Mouse (Mus musculus) hindbrain, embryonic 16.5 days (tissue): ENCODE results near the gene Gpd1l. TPM values are rescaled to one million over a fixed set of nuclear protein-coding genes. Genes with fewer than 3 reads are reported as not detected.

Experiments used
- ATAC-seq: fragments of 200-750 bp; cut with Nextera tagmentation; 2 replicates; pipeline ENCODE4 v1.8.0; 2017; ENCODE audit warnings: moderate TSS enrichment, moderate library complexity
- H3K27ac ChIP-seq: fragments of 300-500 bp; sonication (generic); 2 replicates; pipeline ENCODE4 v1.5.1; 2014; ENCODE audit warnings: low read depth, mild to moderate bottlenecking, control low read depth, low read length, moderate library complexity
- H3K27me3 ChIP-seq: fragments of 300-500 bp; sonication (generic); replicated peaks from 2 replicates; pipeline ENCODE4 v1.6.1; 2014; ENCODE audit warnings: low read length; ENCODE audit not compliant: control insufficient read depth, insufficient read depth
- H3K36me3 ChIP-seq: fragments of 300-500 bp; sonication (generic); 2 replicates; pipeline ENCODE4 v1.6.1; 2014; ENCODE audit warnings: mild to moderate bottlenecking, low read length, moderate library complexity, mixed read lengths; ENCODE audit not compliant: control insufficient read depth, insufficient read depth
- H3K4me1 ChIP-seq: fragments of 300-500 bp; sonication (generic); 2 replicates; pipeline ENCODE4 v1.6.1; 2014; ENCODE audit warnings: low read depth, low read length; ENCODE audit not compliant: control insufficient read depth, insufficient read depth
- H3K4me2 ChIP-seq: fragments of 300-500 bp; sonication (generic); 2 replicates; pipeline ENCODE4 v1.6.1; 2014; ENCODE audit warnings: mild to moderate bottlenecking, low read length, control low read depth, moderate library complexity
- H3K4me3 ChIP-seq: fragments of 300-500 bp; sonication (generic); 2 replicates; pipeline ENCODE4 v1.5.1; 2014; ENCODE audit warnings: mild to moderate bottlenecking, low read length, control low read depth, moderate library complexity
- H3K9ac ChIP-seq: fragments of 300-500 bp; sonication (generic); 2 replicates; pipeline ENCODE4 v1.6.1; 2014; ENCODE audit warnings: low read depth, mild to moderate bottlenecking, control low read depth, low read length, moderate library complexity
- H3K9me3 ChIP-seq: fragments of 300-500 bp; sonication (generic); 2 replicates; pipeline ENCODE4 v1.6.1; 2014; ENCODE audit warnings: mild to moderate bottlenecking, low read length, moderate library complexity; ENCODE audit not compliant: control insufficient read depth
- WGBS: fragments of 180-500 bp; shearing (Covaris S2); extraction: QIAGEN DNeasy Blood & Tissue Kit; methylation state at CpG from one replicate; pipeline ENCODE4 v1.1.7; 2014; 5-methylcytosine and 5-hydroxymethylcytosine counted together
- polyA plus RNA-seq: library from polyadenylated mRNA; unstranded; fragments of >200 nt; fragmentation: Nextera tagmentation; extraction: Ambion mirVana; gene quantifications from 2 replicates; pipeline ENCODE4 v1.2.1, GENCODE M21; 2015

Gpd1l gene
- polyA plus RNA-seq, 1 experiment from 2014 or later, result 41.4 TPM

GRCm38 (mm10) chr9:114960043-114960789, 26.4 kb upstream of the Gpd1l start:
- no peak for ATAC-seq
- Histone ChIP-seq H3K27ac (no peak overlapping the region), H3K9me3 (peaks cover 5% of the 10 kb centered on the region; the same call in 1 of the 2 replicates), H3K9ac (no peak overlapping the region), H3K27me3 (no peaks in the 10 kb centered on the region), H3K4me3 (no peak overlapping the region), H3K4me1 (no peaks in the 10 kb centered on the region), H3K4me2 (no peak overlapping the region), H3K36me3 (no peaks in the 10 kb centered on the region)
- 88% methylated on average over 4 of the region's 4 CpGs for WGBS

GRCm38 (mm10) chr9:114956945-114957344, 23.2 kb upstream of the Gpd1l start:
- no peak overlapping the region for H3K27ac ChIP-seq
- H3K27me3 ChIP-seq, result no peaks in the 10 kb centered on the region
- H3K4me1 ChIP-seq, result no peaks in the 10 kb centered on the region
- no peak overlapping the region for H3K4me2 ChIP-seq
- no peak overlapping the region for H3K9ac ChIP-seq
- ATAC-seq, result no peak; the same call in 1 of the 2 replicates
- 44% methylated on average over 5 of the region's 5 CpGs for WGBS
- H3K9me3 ChIP-seq, result peaks cover under 1% of the 10 kb centered on the region; the same call in 1 of the 2 replicates
- no peak overlapping the region for H3K4me3 ChIP-seq
- H3K36me3 ChIP-seq, result no peaks in the 10 kb centered on the region

- ATAC-seq, result no peak
- Histone ChIP-seq H3K9ac (no peak overlapping the region), H3K4me3 (no peak overlapping the region), H3K36me3 (no peaks in the 10 kb centered on the region), H3K4me1 (no peaks in the 10 kb centered on the region), H3K27me3 (no peaks in the 10 kb centered on the region), H3K4me2 (no peak overlapping the region), H3K27ac (no peak overlapping the region), H3K9me3 (no peaks in the 10 kb centered on the region)
- 91% methylated on average over 11 of the region's 11 CpGs for WGBS
Measured at GRCm38 (mm10) chr9:114955340-114955739, 21.6 kb upstream of the Gpd1l start.

GRCm38 (mm10) chr9:114952866-114953265, 19.1 kb upstream of the Gpd1l start:
- H3K4me1 ChIP-seq, result no peaks in the 10 kb centered on the region
- WGBS, result 29% methylated on average over 1 of the region's 1 CpGs
- H3K9me3 ChIP-seq, result no peaks in the 10 kb centered on the region
- ATAC-seq, result no peak
- no peak overlapping the region for H3K9ac ChIP-seq
- no peak overlapping the region for H3K4me2 ChIP-seq
- H3K4me3 ChIP-seq, result no peak overlapping the region
- no peaks in the 10 kb centered on the region for H3K36me3 ChIP-seq
- H3K27ac ChIP-seq, result no peak overlapping the region
- H3K27me3 ChIP-seq, result no peaks in the 10 kb centered on the region

GRCm38 (mm10) chr9:114948395-114948794, 14.6 kb upstream of the Gpd1l start:
- Histone ChIP-seq H3K4me3 (no peak overlapping the region), H3K4me2 (no peak overlapping the region), H3K4me1 (no peaks in the 10 kb centered on the region), H3K27ac (no peak overlapping the region), H3K36me3 (no peaks in the 10 kb centered on the region), H3K9ac (no peak overlapping the region), H3K27me3 (no peaks in the 10 kb centered on the region), H3K9me3 (no peaks in the 10 kb centered on the region)
- WGBS, result 39% methylated on average over 5 of the region's 5 CpGs
- ATAC-seq, result no peak

GRCm38 (mm10) chr9:114945576-114945975, 11.8 kb upstream of the Gpd1l start:
- 85% methylated on average over 6 of the region's 6 CpGs for WGBS
- ATAC-seq, result no peak
- Histone ChIP-seq H3K9ac (no peak overlapping the region), H3K27ac (no peak overlapping the region), H3K4me1 (no peaks in the 10 kb centered on the region), H3K36me3 (no peaks in the 10 kb centered on the region), H3K4me3 (no peak overlapping the region), H3K27me3 (no peaks in the 10 kb centered on the region), H3K4me2 (no peak overlapping the region), H3K9me3 (0 out of 2 replicates have a peak, but pooled peaks cover 3% of the 10 kb centered on the region)

GRCm38 (mm10) chr9:114944642-114945041, 10.9 kb upstream of the Gpd1l start:
- Histone ChIP-seq H3K36me3 (no peaks in the 10 kb centered on the region), H3K9ac (no peak overlapping the region), H3K9me3 (0 out of 2 replicates have a peak, but pooled peaks cover 3% of the 10 kb centered on the region), H3K27ac (no peak overlapping the region), H3K4me3 (no peak overlapping the region), H3K27me3 (no peaks in the 10 kb centered on the region), H3K4me1 (no peaks in the 10 kb centered on the region), H3K4me2 (no peak overlapping the region)
- ATAC-seq, result no peak
- WGBS, result 91% methylated on average over 3 of the region's 3 CpGs

GRCm38 (mm10) chr9:114936687-114937086, 2.9 kb upstream of the Gpd1l start:
- Histone ChIP-seq H3K4me1 (peaks cover 6% of the 10 kb centered on the region), H3K9me3 (0 out of 2 replicates have a peak, but pooled peaks cover under 1% of the 10 kb centered on the region), H3K36me3 (no peaks in the 10 kb centered on the region), H3K27ac (no peak overlapping the region), H3K4me3 (no peak overlapping the region), H3K9ac (no peak overlapping the region), H3K4me2 (no peak overlapping the region), H3K27me3 (no peaks in the 10 kb centered on the region)
- no peak for ATAC-seq
- WGBS, result 76% methylated on average over 2 of the region's 2 CpGs

GRCm38 (mm10) chr9:114935321-114935720, 1.5 kb upstream of the Gpd1l start:
- no peaks in the 10 kb centered on the region for H3K9me3 ChIP-seq
- no peak for ATAC-seq
- no peaks in the 10 kb centered on the region for H3K27me3 ChIP-seq
- H3K36me3 ChIP-seq, result no peaks in the 10 kb centered on the region
- no peak overlapping the region for H3K4me3 ChIP-seq
- no peak overlapping the region for H3K4me2 ChIP-seq
- 84% methylated on average over 4 of the region's 4 CpGs for WGBS
- no peak overlapping the region for H3K9ac ChIP-seq
- peaks cover 6% of the 10 kb centered on the region for H3K4me1 ChIP-seq
- no peak overlapping the region for H3K27ac ChIP-seq
